In genomic region chr12:35022066-35022465, GRCm38 (mm10) we compare ENCODE assay signal across 17 mouse cellular contexts. TPM values are rescaled to one million over a fixed set of nuclear protein-coding genes. Genes with fewer than 3 reads are reported as not detected.
"Had no signal": no experiment of that assay in that cellular context is flagged by ENCODE, and none has a peak within 500 bp of the region (broad histone marks: within the 10 kb centered on the region; RNA-seq: fewer than 3 reads in every experiment).

No protein-coding gene starts in this region.

- H3K9ac ChIP-seq: liver, embryonic 14.5 days; lung, embryonic 15.5 days; midbrain, embryonic 13.5 days; stomach, embryonic 15.5 days had no signal

- H3K4me2 ChIP-seq: lung, embryonic 15.5 days; midbrain, embryonic 13.5 days; stomach, embryonic 15.5 days had no signal

- H3K9me3 ChIP-seq: limb, embryonic 10.5 days; lung, embryonic 15.5 days; midbrain, embryonic 13.5 days; stomach, embryonic 15.5 days had no signal

- H3K36me3 ChIP-seq: limb, embryonic 10.5 days; lung, embryonic 15.5 days; midbrain, embryonic 13.5 days; stomach, embryonic 15.5 days had no signal

- H3K27me3 ChIP-seq: lung, embryonic 15.5 days; midbrain, embryonic 13.5 days; stomach, embryonic 15.5 days had no signal

- H3K4me3 ChIP-seq: left cerebral cortex, adult 2 months; limb, embryonic 10.5 days; lung, embryonic 15.5 days; midbrain, embryonic 13.5 days; stomach, embryonic 15.5 days had no signal

- ATAC-seq: intestine, postnatal 0 days; midbrain, embryonic 13.5 days had no signal

- H3K27ac ChIP-seq: left cerebral cortex, adult 2 months; limb, embryonic 10.5 days; liver, embryonic 14.5 days; lung, embryonic 15.5 days; midbrain, embryonic 13.5 days; stomach, embryonic 15.5 days had no signal

- H3K4me1 ChIP-seq: limb, embryonic 10.5 days; lung, embryonic 15.5 days; midbrain, embryonic 13.5 days; stomach, embryonic 15.5 days had no signal

- DNase-seq: kidney, adult 8-10 months; kidney, postnatal 25 days; right cerebral cortex, postnatal 14 days; thymus, adult 2 months; thymus, postnatal 25 days had no signal

RNA-seq across cellular contexts. Expression of gene Prps1l1, which starts 37.5 kb away (rescaled TPM):
- polyA plus RNA-seq: intestine, postnatal 0 days; kidney, embryonic 16.5 days; limb, embryonic 10.5 days; limb, embryonic 14.5 days; liver, embryonic 14.5 days; lung, embryonic 15.5 days; midbrain, postnatal 0 days; neural tube, embryonic 14.5 days; spleen, adult 2 months; stomach, embryonic 15.5 days; thymus, adult 2 months had no signal
